Mouse (Mus musculus) ovary, postnatal 36 days (tissue): Measurements from ENCODE around the gene Vmn1r37.
"Not testable (repeated sequence)": the region's sequence is repeated elsewhere in the genome, so short reads cannot be mapped to it uniquely, and the experiment has no call there.

Source experiments
- DNase-seq: peaks from one replicate; pipeline ENCODE4 v3.0.0; 2022; ENCODE audit warnings: low spot score, mixed read lengths

Gene Vmn1r37

DNA sequence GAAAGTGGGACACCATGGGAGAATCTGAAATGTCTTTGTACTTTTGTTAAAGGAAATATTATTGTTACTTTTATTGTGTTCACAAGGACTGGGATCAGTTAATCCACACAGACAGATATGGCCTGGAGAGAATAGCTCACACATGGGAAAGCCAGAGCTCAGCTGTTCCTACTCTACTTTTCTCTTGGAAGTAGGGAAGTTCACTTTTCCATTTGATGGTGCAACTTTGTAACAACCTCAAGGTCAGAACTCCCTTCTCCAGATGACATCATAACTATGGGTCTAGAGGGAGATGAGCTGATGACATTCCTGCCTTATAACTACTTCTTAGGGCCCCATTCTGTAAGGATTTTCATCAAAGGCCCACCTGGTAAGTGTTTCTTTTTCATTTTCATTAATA, at the start of gene Vmn1r37:
Gene Vmn1r37 (plus strand): TSS at position 301 of the 400 bp plus-strand sequence.
- not testable (repeated sequence) for DNase-seq

- DNase-seq = no peak
Measured at GRCm38 (mm10) chr6:66685806-66686205, 43.4 kb upstream of the Vmn1r37 start, which contains the start of gene Vmn1r35. Gene Vmn1r35 (minus strand): TSS chr6:66685906.

DNA sequence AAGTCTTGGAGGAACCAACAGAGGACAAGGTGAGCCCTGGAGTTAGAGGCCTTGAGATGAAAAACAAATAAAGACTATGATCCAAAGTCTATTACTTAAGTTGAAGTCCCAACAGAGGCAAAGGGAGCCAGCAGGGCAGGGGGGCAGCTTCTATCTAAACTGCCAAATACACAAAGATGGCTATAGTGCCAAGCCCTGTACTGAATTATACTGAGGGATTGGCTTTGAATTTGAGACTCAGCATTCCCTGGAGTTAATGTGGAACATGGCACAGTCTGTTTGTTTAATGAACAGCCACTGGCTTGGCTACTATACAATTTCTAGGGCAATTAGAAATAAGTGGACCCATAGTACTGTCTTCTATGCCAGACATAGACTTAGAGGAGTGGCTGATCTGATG, 20.3 kb upstream of the Vmn1r37 start:
- DNase-seq = no peak

DNA sequence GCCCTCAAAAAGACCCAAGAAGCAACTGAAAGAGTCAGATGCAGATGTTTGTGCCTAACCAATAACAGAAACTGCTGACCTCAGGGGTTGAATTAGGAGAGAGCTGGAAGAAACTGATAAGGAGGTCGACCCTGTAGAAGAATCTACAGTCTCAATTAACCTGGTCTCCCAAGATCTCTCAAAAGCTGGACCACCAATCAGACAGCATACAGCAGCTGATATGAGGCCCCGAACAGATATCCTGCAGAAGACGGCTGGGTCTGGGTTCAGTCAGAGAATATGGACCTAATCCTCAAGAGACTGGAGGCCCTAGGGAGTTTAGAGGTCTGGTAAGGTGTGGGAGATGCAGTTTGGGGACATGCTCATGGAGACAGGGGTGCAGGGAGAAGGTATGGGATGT, 15.3 kb upstream of the Vmn1r37 start:
- DNase-seq = no peak

- DNase-seq = not testable (repeated sequence)
Measured at GRCm38 (mm10) chr6:66719068-66719467, 10.1 kb upstream of the Vmn1r37 start, which contains the start of gene Vmn1r36. Gene Vmn1r36 (minus strand): TSS chr6:66719168.

GRCm38 (mm10) chr6:66782527-66782926, 53.3 kb downstream of the Vmn1r37 start, which contains the start of gene Vmn1r38:
Gene Vmn1r38 (minus strand): TSS chr6:66782627.
- not testable (repeated sequence) for DNase-seq
